Comparison of ENCODE assay signal across 20 mouse cellular contexts in the genomic region with DNA sequence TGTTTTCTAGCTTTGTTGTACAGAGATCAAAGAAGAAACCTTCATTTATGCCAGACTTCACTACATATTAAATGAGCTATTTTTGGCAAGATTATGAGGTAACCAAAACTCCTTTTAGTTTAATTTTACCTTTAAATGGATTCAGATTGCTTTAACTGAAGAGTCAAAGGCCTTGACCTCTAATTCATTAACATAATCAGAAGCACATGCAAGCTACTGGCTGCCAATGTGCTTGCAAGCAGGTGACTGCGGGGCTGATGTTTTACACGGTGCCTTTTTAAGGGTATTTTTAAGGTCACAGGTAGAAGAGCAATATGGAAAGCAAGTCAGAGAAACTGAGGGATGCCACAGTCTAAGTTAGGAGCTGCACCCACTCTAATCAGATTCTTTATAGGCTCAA.
"Had no signal": no experiment of that assay in that cellular context is flagged by ENCODE, and none has a peak within 500 bp of the region (broad histone marks: within the 10 kb centered on the region; RNA-seq: fewer than 3 reads in every experiment).

No protein-coding gene starts in this region.

- H3K4me1 ChIP-seq: limb, embryonic 15.5 days; midbrain, embryonic 12.5 days; midbrain, embryonic 15.5 days; neural tube, embryonic 12.5 days; neural tube, embryonic 15.5 days; stomach, embryonic 15.5 days had no signal

- H3K4me3 ChIP-seq: left cerebral cortex, adult 2 months; limb, embryonic 15.5 days; midbrain, embryonic 12.5 days; midbrain, embryonic 15.5 days; neural tube, embryonic 12.5 days; neural tube, embryonic 15.5 days; stomach, embryonic 15.5 days had no signal

- H3K9ac ChIP-seq: limb, embryonic 15.5 days; liver, embryonic 14.5 days; liver, postnatal 0 days; lung, embryonic 14.5 days; midbrain, embryonic 12.5 days; midbrain, embryonic 15.5 days; neural tube, embryonic 12.5 days; neural tube, embryonic 15.5 days; stomach, embryonic 15.5 days had no signal

- DNase-seq: kidney, postnatal 25 days; layer of hippocampus, postnatal 36 days; liver, postnatal 0 days; lung, embryonic 14.5 days; retina, postnatal 1 day; right cerebral cortex, postnatal 25 days; spleen, adult 18-20 months; thymus, postnatal 25 days had no signal

- H3K4me2 ChIP-seq: limb, embryonic 15.5 days; liver, embryonic 11.5 days; lung, embryonic 14.5 days; midbrain, embryonic 12.5 days; midbrain, embryonic 15.5 days; neural tube, embryonic 12.5 days; neural tube, embryonic 15.5 days; stomach, embryonic 15.5 days had no signal

- H3K9me3 ChIP-seq: limb, embryonic 15.5 days; midbrain, embryonic 12.5 days; midbrain, embryonic 15.5 days; neural tube, embryonic 12.5 days; neural tube, embryonic 15.5 days; stomach, embryonic 15.5 days had no signal

- H3K27me3 ChIP-seq: limb, embryonic 15.5 days; midbrain, embryonic 12.5 days; midbrain, embryonic 15.5 days; neural tube, embryonic 12.5 days; neural tube, embryonic 15.5 days; stomach, embryonic 15.5 days had no signal

- ATAC-seq: liver, postnatal 0 days; lung, postnatal 0 days; midbrain, embryonic 15.5 days had no signal

- H3K36me3 ChIP-seq: limb, embryonic 15.5 days; midbrain, embryonic 12.5 days; midbrain, embryonic 15.5 days; neural tube, embryonic 12.5 days; neural tube, embryonic 15.5 days; stomach, embryonic 15.5 days had no signal

- H3K27ac ChIP-seq: kidney, postnatal 0 days; left cerebral cortex, adult 2 months; limb, embryonic 15.5 days; liver, embryonic 14.5 days; macrophage; midbrain, embryonic 12.5 days; midbrain, embryonic 15.5 days; neural tube, embryonic 12.5 days; neural tube, embryonic 15.5 days; stomach, embryonic 15.5 days had no signal
